Mouse (Mus musculus) erythroblast, embryonic 14.5 days (primary cell): ENCODE data around the gene Mmp7.

Experiments used
- GATA1 ChIP-seq: IDR thresholded peaks from 2 replicates; pipeline ENCODE4 v1.6.1; 2012; ENCODE audit warnings: low read length, inconsistent platforms, mixed read lengths
- TAL1 ChIP-seq: IDR thresholded peaks from 3 replicates; pipeline ENCODE4 v1.6.1; 2012; ENCODE audit warnings: low read length, inconsistent platforms, mixed read lengths

- TF ChIP-seq GATA1: no peak
- no peak for TF ChIP-seq TAL1
Measured at GRCm38 (mm10) chr9:7647901-7648300, 44.0 kb upstream of the Mmp7 start.
